Mouse (Mus musculus) monocyte, adult 2 months (primary cell): ENCODE measurements at regions not wholly inside any gene's neighbourhood (a gene's known extent, or its start where the extent isn't known, plus 50 kb on each side); places are given as distances from the start of the nearest gene placed in this dataset.

Experiments used
- DNase-seq, 2 experiments: peaks; one replicate each; pipeline ENCODE4 v3.0.0; 2022; ENCODE audit warnings: low spot score in 2 of 2, low read depth in 1 of 2

- no peak for DNase-seq
These were observed 558.9 kb downstream of the Efnb2 start for GRCm38 (mm10) chr8:8102010-8102727.

GRCm38 (mm10) chr8:8092551-8092950 is 568.5 kb downstream of the Efnb2 start:
- no peak for DNase-seq

GRCm38 (mm10) chr8:8084652-8085051 is 576.4 kb downstream of the Efnb2 start:
- no peak for DNase-seq

- no peak for DNase-seq
These were observed 597.0 kb downstream of the Efnb2 start for GRCm38 (mm10) chr8:8064074-8064473.

- no peak for DNase-seq
These were observed 606.7 kb downstream of the Efnb2 start for GRCm38 (mm10) chr8:8054224-8054916.

GRCm38 (mm10) chr8:8051186-8051585 is 609.9 kb downstream of the Efnb2 start:
- no peak for DNase-seq

DNA sequence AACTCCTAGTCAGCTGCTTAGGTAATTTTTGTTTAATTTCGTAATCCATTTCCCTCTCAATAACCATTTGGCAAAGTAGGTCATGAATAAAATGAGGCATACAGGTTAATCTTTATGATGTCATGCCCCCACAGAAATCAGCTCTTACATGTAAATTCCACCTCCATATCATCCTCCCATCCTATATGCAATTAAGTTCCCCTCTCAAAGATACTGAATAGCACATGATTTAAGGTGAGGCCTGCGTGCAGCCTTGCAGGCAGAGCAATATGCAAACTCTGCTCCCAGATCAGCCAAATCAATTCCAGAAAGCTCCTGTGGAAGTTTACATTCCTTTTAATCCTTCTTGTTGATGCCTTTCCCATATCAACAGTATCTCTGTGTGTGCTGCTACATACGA is 610.3 kb downstream of the Efnb2 start:
- no peak for DNase-seq

GRCm38 (mm10) chr8:8044926-8045325 is 616.1 kb downstream of the Efnb2 start:
- no peak for DNase-seq

DNA sequence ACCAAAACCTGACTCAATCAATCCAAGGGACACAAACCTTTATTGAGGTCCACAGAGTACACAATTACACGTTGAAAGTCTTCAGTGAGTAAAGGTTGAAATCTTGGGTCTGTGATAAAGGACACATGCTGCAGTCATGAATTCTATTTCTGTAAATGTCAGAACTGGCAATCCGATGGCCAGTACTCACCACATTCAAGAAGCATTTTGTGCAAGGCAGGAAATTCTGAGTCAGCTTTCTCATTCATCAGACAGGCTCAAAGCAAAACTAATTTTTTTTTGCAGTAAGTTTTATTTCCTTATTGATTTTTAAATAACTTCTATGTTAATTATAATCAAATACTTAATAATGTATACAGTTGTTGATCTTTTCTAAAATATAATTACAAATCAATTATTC is 616.7 kb downstream of the Efnb2 start:
- DNase-seq: no peak

DNA sequence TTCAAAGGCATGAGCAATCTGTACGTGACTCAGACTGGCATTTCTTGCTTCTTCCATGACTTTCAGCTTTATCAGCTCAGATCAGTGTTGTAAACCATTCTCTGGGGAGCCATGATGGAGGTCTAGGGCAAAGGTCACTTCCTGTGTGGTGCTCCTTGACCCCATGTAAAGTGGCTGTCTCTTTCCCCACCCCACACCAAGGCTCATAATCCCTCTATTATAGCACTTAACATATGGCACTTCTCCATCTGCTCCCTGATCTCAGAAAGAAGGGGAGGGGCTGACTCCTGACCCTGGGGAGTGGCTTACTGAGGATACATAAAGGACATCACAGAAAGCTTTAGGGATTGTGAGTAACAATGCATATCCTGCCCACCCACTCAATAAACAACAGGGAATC is 623.1 kb downstream of the Efnb2 start:
- no peak for DNase-seq

- DNase-seq: no peak
These were observed 649.9 kb downstream of the Efnb2 start for GRCm38 (mm10) chr8:8011151-8011550.

DNA sequence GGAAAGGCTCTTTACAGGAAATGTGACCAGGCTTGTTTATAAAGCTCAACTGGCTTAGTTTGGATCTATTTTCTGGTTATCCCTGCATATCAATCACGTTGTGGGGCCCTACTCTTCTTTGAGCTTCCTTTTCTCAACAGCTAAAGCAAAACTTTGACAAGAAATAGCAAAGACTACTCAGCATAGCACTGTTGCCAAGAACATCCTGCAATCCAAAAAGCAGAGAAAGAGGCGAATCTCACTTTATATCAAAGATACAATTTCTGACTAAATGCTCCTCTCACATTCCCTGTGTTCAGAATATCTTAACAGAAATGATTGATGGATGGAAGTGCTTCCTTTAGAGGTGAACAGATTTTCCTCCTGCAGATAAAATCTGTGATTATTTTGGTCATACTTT is 666.1 kb downstream of the Efnb2 start:
- DNase-seq: no peak

GRCm38 (mm10) chr8:7988820-7989219 is 672.2 kb downstream of the Efnb2 start:
- DNase-seq: no peak

GRCm38 (mm10) chr8:7977020-7977419 is 684.0 kb downstream of the Efnb2 start:
- no peak for DNase-seq

- DNase-seq: no peak
These were observed 687.3 kb downstream of the Efnb2 start for GRCm38 (mm10) chr8:7973791-7974190.

- no peak for DNase-seq
These were observed 696.8 kb downstream of the Efnb2 start for GRCm38 (mm10) chr8:7964276-7964675.

GRCm38 (mm10) chr8:7956745-7957144 is 704.3 kb downstream of the Efnb2 start:
- no peak for DNase-seq

DNA sequence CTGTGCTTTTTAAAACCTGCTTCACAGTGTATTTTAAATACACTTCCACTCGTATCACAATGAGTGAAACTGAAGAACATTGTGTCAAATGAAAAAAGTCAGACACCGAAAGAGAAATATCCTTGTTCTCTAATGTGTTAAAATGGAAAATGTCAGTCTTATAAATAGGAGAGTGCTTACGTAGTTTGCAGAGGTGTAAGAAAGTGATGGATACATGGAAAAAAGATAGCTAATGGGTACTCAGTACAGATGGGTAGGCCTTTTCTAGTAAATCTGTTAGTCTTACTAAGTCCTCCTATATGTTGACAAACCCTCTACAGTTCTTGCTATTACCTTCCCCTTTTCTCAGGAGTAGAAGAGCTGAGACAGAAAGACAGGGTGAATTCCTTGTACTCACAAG is 706.2 kb downstream of the Efnb2 start:
- no peak for DNase-seq

DNA sequence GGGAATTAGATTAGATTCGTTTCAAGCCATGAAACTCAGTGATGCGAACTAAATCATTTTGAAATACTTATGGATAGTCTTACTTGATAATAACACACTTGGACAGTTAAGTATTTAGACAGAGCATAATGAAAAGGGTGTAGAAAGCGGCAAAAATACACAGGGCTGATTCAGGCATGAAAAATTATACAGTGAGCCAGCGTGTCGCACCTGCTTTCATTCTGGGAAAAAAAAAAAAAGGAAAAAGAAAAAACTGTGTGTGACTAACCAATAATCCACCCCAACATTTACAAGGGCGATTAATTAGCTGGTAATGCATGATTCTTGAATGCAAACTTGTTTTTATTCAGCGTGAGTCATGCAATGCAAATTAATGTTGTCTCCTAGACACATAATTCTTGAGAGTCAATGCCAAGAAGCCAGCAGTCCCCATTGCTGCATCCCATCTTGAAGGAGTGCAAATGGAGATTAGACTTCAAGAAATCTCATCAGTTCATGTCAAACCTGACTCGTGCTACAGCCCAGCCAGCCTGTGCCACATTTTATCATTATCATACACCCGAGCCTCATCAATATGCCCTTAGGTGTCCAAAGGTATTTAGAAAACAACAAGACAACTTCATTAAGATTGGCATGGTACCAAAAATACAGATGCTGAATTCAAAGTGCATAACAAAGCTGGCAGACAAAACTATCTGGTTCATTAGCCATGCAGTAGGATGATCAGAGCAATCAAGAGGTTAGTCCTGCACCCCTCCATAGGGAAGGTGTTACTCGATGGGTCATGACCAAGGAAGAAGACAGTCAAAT is 714.9 kb downstream of the Efnb2 start:
- DNase-seq: no peak

DNA sequence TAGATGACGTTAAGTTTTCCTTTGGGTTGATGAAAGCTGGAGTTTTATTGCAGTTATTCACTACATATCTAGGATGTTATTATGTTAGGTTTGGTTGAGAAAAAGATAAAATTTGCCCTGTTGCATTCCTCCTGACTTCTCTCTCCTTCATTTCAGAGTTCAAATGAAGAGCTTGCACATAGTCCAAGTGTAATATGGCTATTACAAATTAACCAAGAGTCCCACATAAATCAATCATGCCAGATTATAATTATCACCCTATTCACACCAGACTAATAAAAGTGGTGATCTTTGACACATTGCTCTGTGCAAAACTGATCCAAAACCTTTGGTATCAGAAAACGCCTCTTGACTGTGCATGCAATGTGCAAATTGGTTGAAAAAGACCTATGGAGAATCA is 724.4 kb downstream of the Efnb2 start:
- no peak for DNase-seq

DNA sequence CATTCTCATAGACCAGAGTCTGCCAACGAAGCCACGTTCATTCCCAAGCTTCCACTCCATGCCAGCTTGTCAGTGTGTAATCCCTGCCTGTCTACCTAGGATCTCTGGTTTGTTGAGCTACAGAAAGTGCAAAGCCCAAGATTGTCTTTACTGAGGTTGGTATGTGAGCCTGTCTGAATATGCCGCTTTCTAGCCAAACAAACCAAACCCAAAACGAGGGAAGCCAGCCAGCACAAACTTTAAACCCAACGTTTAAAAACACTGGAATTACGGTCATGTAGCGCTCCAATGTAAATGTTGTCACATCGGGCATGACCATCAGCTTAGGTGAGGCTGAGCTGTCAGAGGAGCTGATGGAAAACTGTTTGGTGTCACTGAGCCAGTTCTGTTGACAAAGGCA is 741.6 kb downstream of the Efnb2 start:
- no peak for DNase-seq

- no peak for DNase-seq
These were observed 766.7 kb downstream of the Efnb2 start for GRCm38 (mm10) chr8:7894338-7894737.
